Mouse (Mus musculus) forebrain, postnatal 0 days (tissue): ENCODE results near the gene Unc5cl. TPM values are rescaled to one million over a fixed set of nuclear protein-coding genes. Genes with fewer than 3 reads are reported as not detected.

Experiments
- ATAC-seq: fragments of 200-750 bp; cut with Nextera tagmentation; 2 replicates; pipeline ENCODE4 v1.8.0; 2017; ENCODE audit warnings: mild to moderate bottlenecking, moderate library complexity
- DNase-seq: peaks from one replicate; pipeline ENCODE4 v3.0.0-alpha.2; 2015
- H3K27ac ChIP-seq: fragments of 300-500 bp; sonication (generic); 2 replicates; pipeline ENCODE4 v1.5.1; 2014; ENCODE audit warnings: low read depth, mild to moderate bottlenecking, antibody characterized with exemption, low read length, moderate library complexity, mixed read lengths
- H3K27me3 ChIP-seq: fragments of 300-500 bp; sonication (generic); 2 replicates; pipeline ENCODE4 v1.6.1; 2014; ENCODE audit warnings: mild to moderate bottlenecking, low read length, mixed read lengths; ENCODE audit not compliant: insufficient read depth
- H3K36me3 ChIP-seq: fragments of 300-500 bp; sonication (generic); 2 replicates; pipeline ENCODE4 v1.6.1; 2014; ENCODE audit warnings: mild to moderate bottlenecking, moderate library complexity; ENCODE audit not compliant: insufficient read depth
- H3K4me1 ChIP-seq: fragments of 300-500 bp; sonication (generic); 2 replicates; pipeline ENCODE4 v1.6.1; 2014; ENCODE audit warnings: antibody characterized with exemption; ENCODE audit not compliant: insufficient read depth
- H3K4me2 ChIP-seq: fragments of 300-500 bp; sonication (generic); 2 replicates; pipeline ENCODE4 v1.6.1; 2014; ENCODE audit warnings: low read depth, mild to moderate bottlenecking, moderate library complexity
- H3K4me3 ChIP-seq: fragments of 300-500 bp; sonication (generic); 2 replicates; pipeline ENCODE4 v1.5.1; 2014; ENCODE audit warnings: low read depth, low read length, mixed read lengths
- H3K9ac ChIP-seq: fragments of 300-500 bp; sonication (generic); 2 replicates; pipeline ENCODE4 v1.6.1; 2014; ENCODE audit warnings: mild to moderate bottlenecking
- H3K9me3 ChIP-seq: fragments of 300-500 bp; sonication (generic); 2 replicates; pipeline ENCODE4 v1.6.1; 2016; ENCODE audit warnings: low read length
- CTCF ChIP-seq: sonication (generic); IDR thresholded peaks from 2 replicates; pipeline ENCODE4 v1.5.1; 2016; ENCODE audit warnings: antibody characterized with exemption, control low read depth, low read depth
- WGBS: fragments of 180-500 bp; shearing (Covaris S2); extraction: QIAGEN DNeasy Blood & Tissue Kit; methylation state at CpG from one replicate; pipeline ENCODE4 v1.1.7; 2014; 5-methylcytosine and 5-hydroxymethylcytosine counted together
- polyA plus RNA-seq: library from polyadenylated mRNA; unstranded; fragments of >200 nt; fragmentation: Nextera tagmentation; extraction: Ambion mirVana; gene quantifications from 2 replicates; pipeline ENCODE4 v1.2.1, GENCODE M21; 2015
- total RNA-seq: library from RNA; depleted of rRNA; stranded (reverse); fragments of >200 nt; gene quantifications from 2 replicates; pipeline ENCODE4 v1.2.3, GENCODE M21; 2014; rRNA removed

The Unc5cl gene
- total and polyA plus RNA-seq, 2 experiments from 2014 or later: 0.56 TPM; not detected in 1

- Histone ChIP-seq H3K9me3 (no peaks in the 10 kb centered on the region), H3K4me1 (no peaks in the 10 kb centered on the region), H3K9ac (no peak overlapping the region), H3K27ac (no peak overlapping the region), H3K36me3 (no peaks in the 10 kb centered on the region), H3K4me2 (no peak overlapping the region), H3K4me3 (no peak overlapping the region), H3K27me3 (no peaks in the 10 kb centered on the region)
- DNase-seq: no peak
- 86% methylated on average over 4 of the region's 4 CpGs for WGBS
- TF ChIP-seq CTCF: no peak
- no peak for ATAC-seq
Observed at GRCm38 (mm10) chr17:48569656-48570055, 115.0 kb downstream of the Unc5cl start.

DNA sequence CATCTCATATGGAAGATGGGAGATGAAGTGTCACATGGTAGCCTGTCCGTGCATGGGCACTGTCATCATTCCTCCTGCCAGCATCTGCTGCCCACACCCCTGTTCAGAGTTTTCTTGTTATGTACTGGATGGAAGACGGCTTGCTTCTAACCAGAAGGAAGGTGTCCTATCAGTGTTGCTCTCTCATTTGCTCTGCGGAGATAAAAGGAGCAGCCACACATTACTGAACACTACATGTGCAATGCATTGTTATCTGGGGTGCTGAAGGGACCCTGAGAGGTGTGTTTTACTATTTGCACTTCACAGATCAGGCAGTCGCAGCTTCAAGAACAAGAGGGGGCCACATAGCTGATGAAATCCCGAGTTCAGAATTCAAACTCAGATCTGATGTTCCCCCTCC, 126.5 kb downstream of the Unc5cl start:
- H3K36me3 ChIP-seq: no peaks in the 10 kb centered on the region
- H3K4me2 ChIP-seq: no peak overlapping the region
- H3K27me3 ChIP-seq: no peaks in the 10 kb centered on the region
- 86% methylated on average over 5 of the region's 5 CpGs for WGBS
- H3K4me3 ChIP-seq: no peak overlapping the region
- H3K9ac ChIP-seq: no peak overlapping the region
- no peak overlapping the region for H3K27ac ChIP-seq
- no peak for ATAC-seq
- H3K4me1 ChIP-seq: no peaks in the 10 kb centered on the region
- no peak for DNase-seq
- H3K9me3 ChIP-seq: no peaks in the 10 kb centered on the region
- no peak for TF ChIP-seq CTCF

DNA sequence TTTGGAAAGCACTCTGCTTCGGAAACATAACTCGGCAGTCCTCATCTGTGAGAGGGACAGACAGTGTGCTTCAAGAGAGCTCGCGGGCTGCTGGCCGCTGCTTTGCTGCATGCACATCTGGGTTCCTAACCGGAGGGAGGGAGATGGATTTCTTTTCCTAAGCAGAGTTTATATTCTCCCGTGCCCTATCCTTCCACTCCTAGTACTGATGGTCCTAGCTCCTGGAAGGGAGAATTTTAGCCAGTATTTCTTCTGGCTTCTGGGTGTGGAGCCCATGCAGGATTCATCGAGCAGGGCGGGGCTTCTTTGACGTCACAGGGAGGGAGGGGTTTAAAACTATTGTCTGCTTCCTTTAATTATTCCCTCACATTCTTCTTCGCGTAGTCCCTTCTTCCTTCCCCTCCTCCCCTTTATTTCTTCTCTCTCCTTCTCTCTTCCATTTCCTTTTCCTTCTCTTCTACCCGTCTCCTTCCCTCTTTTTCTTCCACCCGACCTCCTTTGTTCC, 127.8 kb downstream of the Unc5cl start:
- Histone ChIP-seq H3K4me1 (no peaks in the 10 kb centered on the region), H3K4me3 (peak overlapping the region; percentile 7; the same call in 1 of the 2 replicates), H3K4me2 (peak overlapping the region; percentile 40), H3K9me3 (no peaks in the 10 kb centered on the region), H3K9ac (no peak overlapping the region), H3K27ac (no peak overlapping the region), H3K36me3 (no peaks in the 10 kb centered on the region), H3K27me3 (no peaks in the 10 kb centered on the region)
- DNase-seq (peak; percentile 60), ATAC-seq (peak; percentile 28; the same call in 1 of the 2 replicates)
- 44% methylated on average over 14 of the region's 14 CpGs for WGBS
- TF ChIP-seq CTCF: no peak

- no peaks in the 10 kb centered on the region for H3K4me1 ChIP-seq
- no peak overlapping the region for H3K27ac ChIP-seq
- H3K36me3 ChIP-seq: no peaks in the 10 kb centered on the region
- no peak for TF ChIP-seq CTCF
- no peak overlapping the region for H3K9ac ChIP-seq
- H3K4me3 ChIP-seq: no peak overlapping the region
- no peaks in the 10 kb centered on the region for H3K9me3 ChIP-seq
- H3K4me2 ChIP-seq: no peak overlapping the region
- no peak for DNase-seq
- H3K27me3 ChIP-seq: no peaks in the 10 kb centered on the region
- 82% methylated on average over 11 of the region's 11 CpGs for WGBS
- no peak for ATAC-seq
Observed at GRCm38 (mm10) chr17:48583401-48583800, 128.7 kb downstream of the Unc5cl start.

DNA sequence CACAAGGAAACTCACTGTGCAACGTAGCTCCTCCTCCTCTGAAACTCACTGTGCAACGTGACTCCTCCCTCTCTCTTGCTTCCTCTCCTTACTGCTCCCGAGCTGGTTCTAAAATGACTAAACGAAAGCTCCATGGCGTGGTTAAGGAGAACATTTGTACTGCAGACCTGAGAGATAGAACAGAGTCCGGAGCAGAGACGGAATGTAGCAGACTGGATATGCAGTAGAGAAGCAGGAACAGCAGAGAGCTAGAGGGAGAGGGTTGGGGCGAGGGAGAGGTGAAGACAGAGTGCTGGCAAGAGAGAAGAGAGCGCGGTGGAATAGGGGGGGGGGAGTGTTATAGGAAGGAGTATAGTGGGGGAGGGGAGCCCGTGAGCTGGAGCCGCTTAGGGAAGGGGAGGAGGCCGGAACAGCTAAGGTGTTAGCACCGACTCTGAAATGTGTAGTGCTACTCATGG, 131.2 kb downstream of the Unc5cl start:
- Histone ChIP-seq H3K27ac (peak overlapping the region; percentile 60), H3K4me2 (peak overlapping the region; percentile 43), H3K4me1 (no peaks in the 10 kb centered on the region), H3K9me3 (no peaks in the 10 kb centered on the region), H3K36me3 (no peaks in the 10 kb centered on the region), H3K9ac (0 out of 2 replicates have a peak overlapping the region, but pooled peaks have one; percentile 28), H3K4me3 (peak overlapping the region; percentile 27), H3K27me3 (no peaks in the 10 kb centered on the region)
- peak; percentile 69 for DNase-seq
- no peak for TF ChIP-seq CTCF
- ATAC-seq: peak; percentile 87
- WGBS: 7% methylated on average over 14 of the region's 14 CpGs

- Histone ChIP-seq H3K27me3 (no peaks in the 10 kb centered on the region), H3K4me3 (no peak overlapping the region), H3K4me1 (no peaks in the 10 kb centered on the region), H3K4me2 (no peak overlapping the region), H3K9me3 (no peaks in the 10 kb centered on the region), H3K36me3 (no peaks in the 10 kb centered on the region), H3K9ac (no peak overlapping the region), H3K27ac (no peak overlapping the region)
- DNase-seq: peak; percentile 52
- ATAC-seq: no peak
- 49% methylated on average over 3 of the region's 3 CpGs for WGBS
- TF ChIP-seq CTCF: peak; percentile 41; the same call in 1 of the 2 replicates
Observed at GRCm38 (mm10) chr17:48588674-48589073, 134.0 kb downstream of the Unc5cl start.

Other genes starting within 250 kb of the Unc5cl start
- gene Trem1, start 222.1 kb upstream of the Unc5cl start, total RNA-seq: 0.24 TPM in 1 of 2 replicates, not detected in the other
- 0.08 and 0.09 TPM in 2 replicates for gene Trem1, start 222.1 kb upstream of the Unc5cl start, polyA plus RNA-seq
- gene Trem3, start 207.1 kb upstream of the Unc5cl start, total RNA-seq: not detected in 2 replicates
- gene Trem3, start 207.1 kb upstream of the Unc5cl start, polyA plus RNA-seq: not detected in 2 replicates
- not detected in 2 replicates for gene Treml4, start 190.6 kb upstream of the Unc5cl start, total RNA-seq
- gene Treml4, start 190.6 kb upstream of the Unc5cl start, polyA plus RNA-seq: not detected in 2 replicates
- gene Treml2, start 155.4 kb upstream of the Unc5cl start, total RNA-seq: 0.23 and 0.43 TPM in 2 replicates
- 0.07 TPM in 1 of 2 replicates, not detected in the other for gene Treml2, start 155.4 kb upstream of the Unc5cl start, polyA plus RNA-seq
- 0.08 and 0.19 TPM in 2 replicates for gene B430306N03Rik, start 138.8 kb upstream of the Unc5cl start, total RNA-seq
- gene B430306N03Rik, start 138.8 kb upstream of the Unc5cl start, polyA plus RNA-seq: 0.21 TPM in 1 of 2 replicates, not detected in the other
- 5.4 and 9.8 TPM in 2 replicates for gene Trem2, start 108.5 kb upstream of the Unc5cl start, total RNA-seq
- gene Trem2, start 108.5 kb upstream of the Unc5cl start, polyA plus RNA-seq: 8.0 and 9.3 TPM in 2 replicates
- gene Treml1, start 95.0 kb upstream of the Unc5cl start, total RNA-seq: 0.23 TPM in 1 of 2 replicates, not detected in the other
- gene Treml1, start 95.0 kb upstream of the Unc5cl start, polyA plus RNA-seq: 0.11 TPM in 1 of 2 replicates, not detected in the other
- 25.2 and 35.0 TPM in 2 replicates for gene Nfya, start 45.0 kb upstream of the Unc5cl start, total RNA-seq
- gene Nfya, start 45.0 kb upstream of the Unc5cl start, polyA plus RNA-seq: 6.3 and 6.6 TPM in 2 replicates
- gene Oard1, start 44.9 kb upstream of the Unc5cl start, total RNA-seq: 18.7 and 21.0 TPM in 2 replicates
- 36.0 and 40.0 TPM in 2 replicates for gene Oard1, start 44.9 kb upstream of the Unc5cl start, polyA plus RNA-seq
- 0.43 and 1.1 TPM in 2 replicates for gene Apobec2, start 22.0 kb upstream of the Unc5cl start, total RNA-seq
- gene Apobec2, start 22.0 kb upstream of the Unc5cl start, polyA plus RNA-seq: 0.23 and 0.50 TPM in 2 replicates
- 0.31 TPM in 1 of 2 replicates, not detected in the other for gene Tspo2, start 3.4 kb upstream of the Unc5cl start, total RNA-seq
- gene Tspo2, start 3.4 kb upstream of the Unc5cl start, polyA plus RNA-seq: 0.47 and 0.82 TPM in 2 replicates